Comparison of ENCODE assay signal across 21 mouse cellular contexts in genomic region chr3:130746673-130747619, GRCm38 (mm10). TPM values are rescaled to one million over a fixed set of nuclear protein-coding genes. Genes with fewer than 3 reads are reported as not detected.
DNase-seq lines count a peak whose midpoint lies in the region; ATAC-seq and TF ChIP-seq lines count a peak whose summit lies in the region.
"Had no signal": no experiment of that assay in that cellular context is flagged by ENCODE, and none has a peak within 500 bp of the region (broad histone marks: within the 10 kb centered on the region; RNA-seq: fewer than 3 reads in every experiment).

No protein-coding gene starts in this region.

- no peaks in the 10 kb centered on the region for H3K27me3 ChIP-seq in forebrain, embryonic 10.5 days (ENCODE audit: poor library complexity, severe bottlenecking)
- H3K27me3 ChIP-seq in forebrain, embryonic 16.5 days (replicated peaks; ENCODE audit: control insufficient read depth, insufficient read depth, low read length): no peaks in the 10 kb centered on the region
- H3K27me3 ChIP-seq in midbrain, embryonic 15.5 days (replicated peaks): no peaks in the 10 kb centered on the region
- no peaks in the 10 kb centered on the region for H3K27me3 ChIP-seq in heart, embryonic 11.5 days (ENCODE audit: control insufficient read depth, insufficient read depth, low read length)
- H3K27me3 ChIP-seq: limb, embryonic 12.5 days; liver, embryonic 13.5 days; neural tube, embryonic 12.5 days had no signal

- no peak overlapping the region for H3K4me3 ChIP-seq in forebrain, embryonic 10.5 days
- no peak overlapping the region for H3K4me3 ChIP-seq in forebrain, embryonic 16.5 days (replicated peaks; ENCODE audit: low read length)
- H3K4me3 ChIP-seq in midbrain, embryonic 15.5 days: no peak overlapping the region
- H3K4me3 ChIP-seq in heart, embryonic 11.5 days (ENCODE audit: low read depth, low read length): no peak overlapping the region
- H3K4me3 ChIP-seq: heart, adult 2 months; limb, embryonic 12.5 days; liver, embryonic 13.5 days; megakaryocyte, embryonic 14.5 days; neural tube, embryonic 12.5 days had no signal

- DNase-seq in brain, embryonic 14.5 days (ENCODE audit: low read depth): peak; percentile 64
- no peak for DNase-seq in forebrain, embryonic 10.5 days (ENCODE audit: extremely low spot score, low spot score)
- no peak for DNase-seq in cerebellum, adult 9-10 months
- DNase-seq in spleen, postnatal 36 days (ENCODE audit: low spot score in 2 of 2): no peak
- DNase-seq: adrenal gland, adult 2 months; cerebellum, adult 8-10 months; gastrocnemius, postnatal 25 days; heart, adult 2 months; kidney, adult 2 months; liver, embryonic 13.5 days; lung, adult 2 months; thymus, postnatal 14 days had no signal

- no peak for TF ChIP-seq POLR2A in brain, embryonic 14.5 days (IDR thresholded peaks at IDR 0.05; ENCODE audit: borderline replicate concordance, extremely low read depth, insufficient read depth, insufficient read length, poor library complexity, severe bottlenecking)

- ATAC-seq in forebrain, embryonic 16.5 days: peak; percentile 33; the same call in 1 of the 2 replicates
- peak; percentile 62; the same call in 1 of the 2 replicates for ATAC-seq in midbrain, embryonic 15.5 days (replicated peaks)
- ATAC-seq in heart, embryonic 11.5 days (replicated peaks; ENCODE audit: insufficient number of reproducible peaks, low FRiP score, low TSS enrichment): no peak
- ATAC-seq: inflammation-experienced regulatory T-cells, adult 6 months had no signal

- no peak overlapping the region for H3K4me2 ChIP-seq in forebrain, embryonic 16.5 days (ENCODE audit: low read length)
- H3K4me2 ChIP-seq in midbrain, embryonic 15.5 days: no peak overlapping the region
- no peak overlapping the region for H3K4me2 ChIP-seq in heart, embryonic 11.5 days
- H3K4me2 ChIP-seq: hindbrain, embryonic 14.5 days; limb, embryonic 12.5 days; liver, embryonic 13.5 days; neural tube, embryonic 12.5 days had no signal

- H3K27ac ChIP-seq in forebrain, embryonic 10.5 days: peak overlapping the region; percentile 74
- H3K27ac ChIP-seq in forebrain, embryonic 16.5 days (ENCODE audit: low read length): no peak overlapping the region; the same call in 1 of the 2 replicates
- peak overlapping the region; percentile 49 for H3K27ac ChIP-seq in midbrain, embryonic 15.5 days
- H3K27ac ChIP-seq in heart, embryonic 11.5 days (ENCODE audit: low read depth, low read length): no peak overlapping the region
- H3K27ac ChIP-seq: heart, adult 2 months; hindbrain, embryonic 14.5 days; kidney, postnatal 0 days; limb, embryonic 12.5 days; liver, embryonic 13.5 days; neural tube, embryonic 12.5 days had no signal

- 33% methylated on average over 10 of the region's 10 CpGs for WGBS in forebrain, embryonic 10.5 days
- WGBS in forebrain, embryonic 16.5 days: 7% methylated on average over 10 of the region's 10 CpGs
- WGBS in midbrain, embryonic 15.5 days: 15% methylated on average over 10 of the region's 10 CpGs
- WGBS in heart, embryonic 11.5 days (ENCODE audit: insufficient replicate concordance): 73% methylated on average over 10 of the region's 10 CpGs

- no peak overlapping the region for H3K9ac ChIP-seq in forebrain, embryonic 16.5 days (replicated peaks; ENCODE audit: low read depth, low read length)
- H3K9ac ChIP-seq in midbrain, embryonic 15.5 days: no peak overlapping the region
- H3K9ac ChIP-seq in heart, embryonic 11.5 days (ENCODE audit: low read depth, low read length): no peak overlapping the region
- H3K9ac ChIP-seq: hindbrain, embryonic 14.5 days; limb, embryonic 12.5 days; liver, embryonic 13.5 days; neural tube, embryonic 12.5 days had no signal

- peaks cover 9% of the 10 kb centered on the region for H3K9me3 ChIP-seq in forebrain, embryonic 10.5 days
- peaks cover 3% of the 10 kb centered on the region; the same call in 1 of the 2 replicates for H3K9me3 ChIP-seq in forebrain, embryonic 16.5 days (ENCODE audit: control insufficient read depth, low read length)
- no peaks in the 10 kb centered on the region for H3K9me3 ChIP-seq in midbrain, embryonic 15.5 days
- H3K9me3 ChIP-seq in heart, embryonic 11.5 days (replicated peaks; ENCODE audit: control insufficient read depth, low read length): no peaks in the 10 kb centered on the region
- H3K9me3 ChIP-seq: liver, embryonic 13.5 days; neural tube, embryonic 12.5 days had no signal

- H3K4me1 ChIP-seq in forebrain, embryonic 10.5 days: peaks cover 28% of the 10 kb centered on the region
- peaks cover 6% of the 10 kb centered on the region; the same call in 1 of the 2 replicates for H3K4me1 ChIP-seq in forebrain, embryonic 16.5 days (replicated peaks; ENCODE audit: control insufficient read depth, insufficient read depth, low read length)
- peaks cover 13% of the 10 kb centered on the region for H3K4me1 ChIP-seq in midbrain, embryonic 15.5 days
- H3K4me1 ChIP-seq in heart, embryonic 11.5 days (ENCODE audit: control insufficient read depth, insufficient read depth, low read length): no peaks in the 10 kb centered on the region
- H3K4me1 ChIP-seq: limb, embryonic 12.5 days; liver, embryonic 13.5 days; megakaryocyte, embryonic 14.5 days had no signal

- no peak for TF ChIP-seq CTCF in brain, embryonic 14.5 days (IDR thresholded peaks at IDR 0.05; ENCODE audit: borderline replicate concordance, extremely low read depth, insufficient read depth, insufficient read length)

- no peaks in the 10 kb centered on the region for H3K36me3 ChIP-seq in forebrain, embryonic 10.5 days (replicated peaks)
- H3K36me3 ChIP-seq in forebrain, embryonic 16.5 days (ENCODE audit: control insufficient read depth, insufficient read depth): no peaks in the 10 kb centered on the region
- no peaks in the 10 kb centered on the region for H3K36me3 ChIP-seq in midbrain, embryonic 15.5 days (replicated peaks)
- H3K36me3 ChIP-seq in heart, embryonic 11.5 days (ENCODE audit: control insufficient read depth, insufficient read depth, low read length): no peaks in the 10 kb centered on the region
- H3K36me3 ChIP-seq: limb, embryonic 12.5 days; liver, embryonic 13.5 days; neural tube, embryonic 12.5 days had no signal

RNA-seq across cellular contexts. Expression of gene Rpl34, which starts 16.7 kb away (rescaled TPM):
- 1,791 and 2,202 TPM in 2 replicates for polyA plus RNA-seq in brain, embryonic 14.5 days (2012; rRNA removed)
- polyA plus RNA-seq in forebrain, embryonic 10.5 days (2016; fragmentation: Nextera tagmentation; extraction: Ambion mirVana): 923 and 949 TPM in 2 replicates
- polyA plus RNA-seq in forebrain, embryonic 16.5 days (2015; fragmentation: Nextera tagmentation; extraction: Ambion mirVana): 526 and 528 TPM in 2 replicates
- polyA plus RNA-seq in midbrain, embryonic 15.5 days (2015; fragmentation: Nextera tagmentation; extraction: Ambion mirVana): 524 and 551 TPM in 2 replicates
- 614 and 626 TPM in 2 replicates for polyA plus RNA-seq in heart, embryonic 11.5 days (2014; fragmentation: Nextera tagmentation; extraction: Ambion mirVana)

RNA-seq across cellular contexts. Expression of gene Ostc, which starts 37.7 kb away (rescaled TPM):
- polyA plus RNA-seq in brain, embryonic 14.5 days (2012; rRNA removed): 123 and 139 TPM in 2 replicates
- 330 TPM in 2 replicates for polyA plus RNA-seq in forebrain, embryonic 10.5 days (2016; fragmentation: Nextera tagmentation; extraction: Ambion mirVana)
- 235 and 243 TPM in 2 replicates for polyA plus RNA-seq in forebrain, embryonic 16.5 days (2015; fragmentation: Nextera tagmentation; extraction: Ambion mirVana)
- 198 and 209 TPM in 2 replicates for polyA plus RNA-seq in midbrain, embryonic 15.5 days (2015; fragmentation: Nextera tagmentation; extraction: Ambion mirVana)
- 282 and 300 TPM in 2 replicates for polyA plus RNA-seq in heart, embryonic 11.5 days (2014; fragmentation: Nextera tagmentation; extraction: Ambion mirVana)

Comparison
In these comparisons a context has a peak if more than half of its experiments do, and no peak if none do; other contexts are left out.
1. H3K27ac ChIP-seq: peak in forebrain, embryonic 10.5 days (single experiment) and midbrain, embryonic 15.5 days (single experiment); none in forebrain, embryonic 16.5 days (single experiment) and heart, embryonic 11.5 days (single experiment).